Mouse (Mus musculus) embryonic facial prominence, embryonic 12.5 days (tissue): ENCODE results near the gene Emc7. TPM values are rescaled to one million over a fixed set of nuclear protein-coding genes. Genes with fewer than 3 reads are reported as not detected.

Experiments
- polyA plus RNA-seq: library from polyadenylated mRNA; unstranded; fragments of >200 nt; fragmentation: Nextera tagmentation; extraction: Ambion mirVana; gene quantifications from 2 replicates; pipeline ENCODE4 v1.2.1, GENCODE M21; 2016

The Emc7 gene
- polyA plus RNA-seq, 1 experiment from 2014 or later, result 12.8 TPM

Other genes starting within 250 kb of the Emc7 start
- 15.1 and 17.7 TPM in 2 replicates for gene Lpcat4, start 215.5 kb upstream of the Emc7 start, polyA plus RNA-seq
- gene Nutm1, start 195.7 kb upstream of the Emc7 start, polyA plus RNA-seq, result not detected in 2 replicates
- gene Nop10, start 193.1 kb upstream of the Emc7 start, polyA plus RNA-seq, result 169 and 180 TPM in 2 replicates
- gene Slc12a6, start 189.2 kb upstream of the Emc7 start, polyA plus RNA-seq, result 12.9 and 14.3 TPM in 2 replicates
- not detected in 2 replicates for gene Gm21985, start 188.7 kb upstream of the Emc7 start, polyA plus RNA-seq
- 101 and 109 TPM in 2 replicates for gene Emc4, start 87.0 kb upstream of the Emc7 start, polyA plus RNA-seq
- 45.9 and 50.3 TPM in 2 replicates for gene Katnbl1, start 75.8 kb upstream of the Emc7 start, polyA plus RNA-seq
- gene Chrm5, start 25.8 kb downstream of the Emc7 start, polyA plus RNA-seq, result not detected in 2 replicates
- gene Aven, start 38.0 kb downstream of the Emc7 start, polyA plus RNA-seq, result 8.7 and 9.0 TPM in 2 replicates